Mouse (Mus musculus): ENCODE data around the gene Babam2. TPM values are rescaled to one million over a fixed set of nuclear protein-coding genes. Genes with fewer than 3 reads are reported as not detected.
A peak's percentile ranks its signal among the peaks of the same experiment; 100 is the strongest.
"Not testable (repeated sequence)": the region's sequence is repeated elsewhere in the genome, so short reads cannot be mapped to it uniquely, and the experiment has no call there.

Babam2 gene
- polyA plus RNA-seq, 1 experiment from 2014 or later = 62.9 TPM

- no peak overlapping the region for H3K4me3 ChIP-seq (ENCODE audit: low read depth, low read length)
- H3K36me3 ChIP-seq (ENCODE audit: control insufficient read depth, insufficient read depth, low read length) = no peaks in the 10 kb centered on the region
- H3K4me2 ChIP-seq (replicated peaks; ENCODE audit: low read depth, low read length) = no peak overlapping the region
- ATAC-seq (ENCODE audit: insufficient number of reproducible peaks, insufficient read depth, low FRiP score, low read depth) = no peak
- H3K4me1 ChIP-seq (ENCODE audit: control insufficient read depth, insufficient read depth, low read length) = no peaks in the 10 kb centered on the region
- H3K9me3 ChIP-seq (ENCODE audit: control insufficient read depth, low read depth, low read length) = no peaks in the 10 kb centered on the region
- no peak overlapping the region for H3K9ac ChIP-seq (replicated peaks; ENCODE audit: low read depth, low read length)
- H3K27me3 ChIP-seq (ENCODE audit: control insufficient read depth, insufficient read depth, low read length) = no peaks in the 10 kb centered on the region
- H3K27ac ChIP-seq (ENCODE audit: low read length) = no peak overlapping the region
Measured at GRCm38 (mm10) chr5:31796979-31797378, 99.5 kb downstream of the Babam2 start.

- H3K36me3 ChIP-seq (ENCODE audit: control insufficient read depth, insufficient read depth, low read length); H3K4me1 ChIP-seq (ENCODE audit: control insufficient read depth, insufficient read depth, low read length); H3K9ac ChIP-seq (replicated peaks; ENCODE audit: low read depth, low read length); H3K9me3 ChIP-seq (ENCODE audit: control insufficient read depth, low read depth, low read length); H3K4me3 ChIP-seq (ENCODE audit: low read depth, low read length); ATAC-seq (ENCODE audit: insufficient number of reproducible peaks, insufficient read depth, low FRiP score, low read depth); H3K27me3 ChIP-seq (ENCODE audit: control insufficient read depth, insufficient read depth, low read length); H3K4me2 ChIP-seq (replicated peaks; ENCODE audit: low read depth, low read length); H3K27ac ChIP-seq (ENCODE audit: low read length): not testable (repeated sequence)
- WGBS = 88% methylated on average over 8 of the region's 8 CpGs
Measured at GRCm38 (mm10) chr5:31804211-31804610, 106.7 kb downstream of the Babam2 start.

GRCm38 (mm10) chr5:31804751-31805150, 107.3 kb downstream of the Babam2 start:
- ATAC-seq (ENCODE audit: insufficient number of reproducible peaks, insufficient read depth, low FRiP score, low read depth) = no peak
- Histone ChIP-seq H3K4me2 (replicated peaks; ENCODE audit: low read depth, low read length) (no peak overlapping the region), H3K4me3 (ENCODE audit: low read depth, low read length) (no peak overlapping the region), H3K4me1 (ENCODE audit: control insufficient read depth, insufficient read depth, low read length) (no peaks in the 10 kb centered on the region), H3K27ac (ENCODE audit: low read length) (no peak overlapping the region), H3K9ac (replicated peaks; ENCODE audit: low read depth, low read length) (no peak overlapping the region), H3K36me3 (ENCODE audit: control insufficient read depth, insufficient read depth, low read length) (no peaks in the 10 kb centered on the region), H3K27me3 (ENCODE audit: control insufficient read depth, insufficient read depth, low read length) (no peaks in the 10 kb centered on the region), H3K9me3 (ENCODE audit: control insufficient read depth, low read depth, low read length) (no peaks in the 10 kb centered on the region)
- 58% methylated on average over 8 of the region's 8 CpGs for WGBS

- ATAC-seq (ENCODE audit: insufficient number of reproducible peaks, insufficient read depth, low FRiP score, low read depth) = no peak
- 96% methylated on average over 6 of the region's 6 CpGs for WGBS
- Histone ChIP-seq H3K4me2 (replicated peaks; ENCODE audit: low read depth, low read length) (no peak overlapping the region), H3K9ac (replicated peaks; ENCODE audit: low read depth, low read length) (no peak overlapping the region), H3K4me3 (ENCODE audit: low read depth, low read length) (no peak overlapping the region), H3K4me1 (ENCODE audit: control insufficient read depth, insufficient read depth, low read length) (0 out of 2 replicates have a peak, but pooled peaks cover 8% of the 10 kb centered on the region), H3K27ac (ENCODE audit: low read length) (no peak overlapping the region), H3K9me3 (ENCODE audit: control insufficient read depth, low read depth, low read length) (no peaks in the 10 kb centered on the region), H3K27me3 (ENCODE audit: control insufficient read depth, insufficient read depth, low read length) (no peaks in the 10 kb centered on the region), H3K36me3 (ENCODE audit: control insufficient read depth, insufficient read depth, low read length) (no peaks in the 10 kb centered on the region)
Measured at GRCm38 (mm10) chr5:31807312-31807711, 109.8 kb downstream of the Babam2 start.

- H3K4me2 ChIP-seq (replicated peaks; ENCODE audit: low read depth, low read length) = no peak overlapping the region
- no peak overlapping the region for H3K9ac ChIP-seq (replicated peaks; ENCODE audit: low read depth, low read length)
- 86% methylated on average over 2 of the region's 2 CpGs for WGBS
- no peaks in the 10 kb centered on the region for H3K36me3 ChIP-seq (ENCODE audit: control insufficient read depth, insufficient read depth, low read length)
- 0 out of 2 replicates have a peak, but pooled peaks cover 8% of the 10 kb centered on the region for H3K4me1 ChIP-seq (ENCODE audit: control insufficient read depth, insufficient read depth, low read length)
- H3K4me3 ChIP-seq (ENCODE audit: low read depth, low read length) = no peak overlapping the region
- no peaks in the 10 kb centered on the region for H3K27me3 ChIP-seq (ENCODE audit: control insufficient read depth, insufficient read depth, low read length)
- H3K9me3 ChIP-seq (ENCODE audit: control insufficient read depth, low read depth, low read length) = no peaks in the 10 kb centered on the region
- no peak for ATAC-seq (ENCODE audit: insufficient number of reproducible peaks, insufficient read depth, low FRiP score, low read depth)
- no peak overlapping the region for H3K27ac ChIP-seq (ENCODE audit: low read length)
Measured at GRCm38 (mm10) chr5:31808271-31808670, 110.8 kb downstream of the Babam2 start.

GRCm38 (mm10) chr5:31810796-31811662, 113.5 kb downstream of the Babam2 start:
- H3K4me2 ChIP-seq (replicated peaks; ENCODE audit: low read depth, low read length) = no peak overlapping the region

GRCm38 (mm10) chr5:31811663-31812001, 114.1 kb downstream of the Babam2 start:
- no peak overlapping the region for H3K4me2 ChIP-seq (replicated peaks; ENCODE audit: low read depth, low read length)
- peak overlapping the region; percentile 58; the same call in 1 of the 2 replicates for H3K27ac ChIP-seq (ENCODE audit: low read length)
- no peaks in the 10 kb centered on the region for H3K36me3 ChIP-seq (ENCODE audit: control insufficient read depth, insufficient read depth, low read length)
- no peak overlapping the region for H3K9ac ChIP-seq (replicated peaks; ENCODE audit: low read depth, low read length)
- no peak overlapping the region for H3K4me3 ChIP-seq (ENCODE audit: low read depth, low read length)
- H3K27me3 ChIP-seq (ENCODE audit: control insufficient read depth, insufficient read depth, low read length) = no peaks in the 10 kb centered on the region
- 0 out of 2 replicates have a peak, but pooled peaks cover 8% of the 10 kb centered on the region for H3K4me1 ChIP-seq (ENCODE audit: control insufficient read depth, insufficient read depth, low read length)
- no peak for ATAC-seq (ENCODE audit: insufficient number of reproducible peaks, insufficient read depth, low FRiP score, low read depth)
- WGBS = 88% methylated on average over 1 of the region's 1 CpGs
- H3K9me3 ChIP-seq (ENCODE audit: control insufficient read depth, low read depth, low read length) = no peaks in the 10 kb centered on the region

More at GRCm38 (mm10) chr5:31810796-31811662, 113.5 kb downstream of the Babam2 start:
- Histone ChIP-seq H3K4me1 (ENCODE audit: control insufficient read depth, insufficient read depth, low read length) (0 out of 2 replicates have a peak, but pooled peaks cover 8% of the 10 kb centered on the region), H3K9me3 (ENCODE audit: control insufficient read depth, low read depth, low read length) (no peaks in the 10 kb centered on the region), H3K4me3 (ENCODE audit: low read depth, low read length) (no peak overlapping the region), H3K27me3 (ENCODE audit: control insufficient read depth, insufficient read depth, low read length) (no peaks in the 10 kb centered on the region), H3K36me3 (ENCODE audit: control insufficient read depth, insufficient read depth, low read length) (no peaks in the 10 kb centered on the region), H3K27ac (ENCODE audit: low read length) (peak overlapping the region; percentile 58; the same call in 1 of the 2 replicates), H3K9ac (replicated peaks; ENCODE audit: low read depth, low read length) (no peak overlapping the region)
- peak; percentile 91 for ATAC-seq (ENCODE audit: insufficient number of reproducible peaks, insufficient read depth, low FRiP score, low read depth)
- 36% methylated on average over 12 of the region's 12 CpGs for WGBS

GRCm38 (mm10) chr5:31813156-31813675, 115.7 kb downstream of the Babam2 start:
- Histone ChIP-seq H3K4me2 (replicated peaks; ENCODE audit: low read depth, low read length) (no peak overlapping the region), H3K9me3 (ENCODE audit: control insufficient read depth, low read depth, low read length) (no peaks in the 10 kb centered on the region), H3K9ac (replicated peaks; ENCODE audit: low read depth, low read length) (no peak overlapping the region), H3K27me3 (ENCODE audit: control insufficient read depth, insufficient read depth, low read length) (no peaks in the 10 kb centered on the region), H3K27ac (ENCODE audit: low read length) (no peak overlapping the region), H3K4me3 (ENCODE audit: low read depth, low read length) (no peak overlapping the region), H3K36me3 (ENCODE audit: control insufficient read depth, insufficient read depth, low read length) (no peaks in the 10 kb centered on the region), H3K4me1 (ENCODE audit: control insufficient read depth, insufficient read depth, low read length) (0 out of 2 replicates have a peak, but pooled peaks cover 8% of the 10 kb centered on the region)
- no peak for ATAC-seq (ENCODE audit: insufficient number of reproducible peaks, insufficient read depth, low FRiP score, low read depth)
- 81% methylated on average over 6 of the region's 6 CpGs for WGBS
